Mouse (Mus musculus) midbrain, embryonic 11.5 days (tissue): ENCODE data around the gene Angptl2. TPM values are rescaled to one million over a fixed set of nuclear protein-coding genes. Genes with fewer than 3 reads are reported as not detected.

Experiments used
- ATAC-seq: fragments of 200-750 bp; cut with Nextera tagmentation; 2 replicates; pipeline ENCODE4 v1.8.0; 2017; ENCODE audit warnings: moderate TSS enrichment, moderate library complexity; ENCODE audit not compliant: low FRiP score
- DNase-seq: peaks from one replicate; pipeline ENCODE4 v3.0.0; 2015; ENCODE audit warnings: low spot score; ENCODE audit errors: missing footprints
- H3K27ac ChIP-seq: fragments of 300-500 bp; sonication (generic); 2 replicates; pipeline ENCODE4 v1.5.1; 2014; ENCODE audit warnings: low read depth, low read length
- H3K27me3 ChIP-seq: fragments of 300-500 bp; sonication (generic); 2 replicates; pipeline ENCODE4 v1.6.1; 2014; ENCODE audit warnings: mild to moderate bottlenecking, low read length, moderate library complexity, mixed read lengths; ENCODE audit not compliant: control insufficient read depth, insufficient read depth
- H3K36me3 ChIP-seq: fragments of 300-500 bp; sonication (generic); 2 replicates; pipeline ENCODE4 v1.6.1; 2014; ENCODE audit warnings: mild to moderate bottlenecking, low read length, moderate library complexity, mixed read lengths; ENCODE audit not compliant: control insufficient read depth, insufficient read depth
- H3K4me1 ChIP-seq: fragments of 300-500 bp; sonication (generic); 2 replicates; pipeline ENCODE4 v1.6.1; 2014; ENCODE audit warnings: low read length; ENCODE audit not compliant: control insufficient read depth, insufficient read depth
- H3K4me2 ChIP-seq: fragments of 300-500 bp; sonication (generic); 2 replicates; pipeline ENCODE4 v1.6.1; 2014; ENCODE audit warnings: mild to moderate bottlenecking, moderate library complexity
- H3K4me3 ChIP-seq: fragments of 300-500 bp; sonication (generic); 2 replicates; pipeline ENCODE4 v1.5.1; 2014; ENCODE audit warnings: low read depth, low read length
- H3K9ac ChIP-seq: fragments of 300-500 bp; sonication (generic); 2 replicates; pipeline ENCODE4 v1.6.1; 2014; ENCODE audit warnings: low read length
- H3K9me3 ChIP-seq: fragments of 300-500 bp; sonication (generic); 2 replicates; pipeline ENCODE4 v1.6.1; 2016; ENCODE audit warnings: low read length; ENCODE audit not compliant: control insufficient read depth
- WGBS: fragments of 180-500 bp; shearing (Covaris S2); extraction: QIAGEN DNeasy Blood & Tissue Kit; methylation state at CpG from one replicate; pipeline ENCODE4 v1.1.7; 2014; 5-methylcytosine and 5-hydroxymethylcytosine counted together
- polyA plus RNA-seq: library from polyadenylated mRNA; unstranded; fragments of >200 nt; fragmentation: Nextera tagmentation; extraction: Ambion mirVana; gene quantifications from 2 replicates; pipeline ENCODE4 v1.2.1, GENCODE M21; 2014

Gene Angptl2
- polyA plus RNA-seq, 1 experiment from 2014 or later: 18.8 TPM

- Histone ChIP-seq H3K9ac (no peak overlapping the region), H3K4me2 (no peak overlapping the region), H3K9me3 (no peaks in the 10 kb centered on the region), H3K27me3 (no peaks in the 10 kb centered on the region), H3K4me1 (no peaks in the 10 kb centered on the region), H3K36me3 (no peaks in the 10 kb centered on the region), H3K27ac (no peak overlapping the region), H3K4me3 (no peak overlapping the region)
- ATAC-seq: no peak
- WGBS: 86% methylated on average over 2 of the region's 2 CpGs
- DNase-seq: no peak
Observed at GRCm38 (mm10) chr2:33269132-33269493, 53.2 kb downstream of the Angptl2 start.

DNA sequence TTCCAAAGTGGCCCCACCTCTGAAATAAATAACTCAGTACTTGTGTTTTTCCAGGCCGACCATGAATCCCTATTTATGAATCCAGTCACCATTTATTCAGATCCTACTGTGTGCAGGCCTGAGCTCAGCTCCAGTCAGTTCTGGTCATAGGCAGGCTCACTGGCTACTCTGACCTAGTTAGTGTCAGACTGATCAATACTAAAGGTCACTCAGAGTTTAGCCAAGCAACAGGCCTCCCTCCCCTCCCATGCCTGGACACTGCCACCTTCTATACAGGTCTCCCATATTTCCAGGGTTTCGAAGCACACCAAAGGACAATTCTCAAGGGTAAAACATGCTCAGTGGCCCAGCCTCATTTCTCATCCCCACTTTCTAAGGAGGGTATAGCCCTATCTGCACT is 54.7 kb downstream of the Angptl2 start:
- WGBS: 98% methylated on average over 2 of the region's 2 CpGs

DNA sequence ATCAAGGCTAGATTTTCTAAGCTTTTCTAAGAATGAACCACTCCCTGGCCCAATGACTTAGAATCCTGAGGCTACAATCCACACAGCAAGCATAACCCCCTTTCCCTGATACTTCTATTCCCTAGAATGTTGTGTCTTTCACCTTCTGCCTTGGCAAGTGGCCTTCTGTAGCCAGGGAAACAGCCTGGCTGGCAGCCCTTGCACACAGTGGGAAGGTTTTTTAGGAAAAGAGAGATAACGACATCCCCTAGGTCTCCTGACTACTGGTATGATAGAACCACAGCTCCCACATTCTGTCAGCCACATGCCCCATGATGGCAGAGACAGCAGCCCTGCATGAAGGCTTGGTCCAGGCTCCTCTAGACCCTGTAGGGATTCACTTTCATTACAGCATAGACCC is 55.6 kb downstream of the Angptl2 start:
- no peak overlapping the region for H3K4me3 ChIP-seq
- WGBS: 73% methylated on average over 1 of the region's 1 CpGs
- DNase-seq: no peak
- no peak overlapping the region for H3K9ac ChIP-seq
- no peaks in the 10 kb centered on the region for H3K36me3 ChIP-seq
- ATAC-seq: no peak
- no peak overlapping the region for H3K4me2 ChIP-seq
- H3K27ac ChIP-seq: no peak overlapping the region
- no peaks in the 10 kb centered on the region for H3K4me1 ChIP-seq
- H3K9me3 ChIP-seq: no peaks in the 10 kb centered on the region
- H3K27me3 ChIP-seq: no peaks in the 10 kb centered on the region

More for the DNA sequence above, 54.7 kb downstream of the Angptl2 start:
- H3K4me3 ChIP-seq: no peak overlapping the region
- no peaks in the 10 kb centered on the region for H3K36me3 ChIP-seq
- no peak overlapping the region for H3K4me2 ChIP-seq
- H3K27me3 ChIP-seq: no peaks in the 10 kb centered on the region
- no peaks in the 10 kb centered on the region for H3K9me3 ChIP-seq
- DNase-seq: no peak
- ATAC-seq: no peak
- H3K27ac ChIP-seq: no peak overlapping the region
- no peaks in the 10 kb centered on the region for H3K4me1 ChIP-seq
- H3K9ac ChIP-seq: no peak overlapping the region

DNA sequence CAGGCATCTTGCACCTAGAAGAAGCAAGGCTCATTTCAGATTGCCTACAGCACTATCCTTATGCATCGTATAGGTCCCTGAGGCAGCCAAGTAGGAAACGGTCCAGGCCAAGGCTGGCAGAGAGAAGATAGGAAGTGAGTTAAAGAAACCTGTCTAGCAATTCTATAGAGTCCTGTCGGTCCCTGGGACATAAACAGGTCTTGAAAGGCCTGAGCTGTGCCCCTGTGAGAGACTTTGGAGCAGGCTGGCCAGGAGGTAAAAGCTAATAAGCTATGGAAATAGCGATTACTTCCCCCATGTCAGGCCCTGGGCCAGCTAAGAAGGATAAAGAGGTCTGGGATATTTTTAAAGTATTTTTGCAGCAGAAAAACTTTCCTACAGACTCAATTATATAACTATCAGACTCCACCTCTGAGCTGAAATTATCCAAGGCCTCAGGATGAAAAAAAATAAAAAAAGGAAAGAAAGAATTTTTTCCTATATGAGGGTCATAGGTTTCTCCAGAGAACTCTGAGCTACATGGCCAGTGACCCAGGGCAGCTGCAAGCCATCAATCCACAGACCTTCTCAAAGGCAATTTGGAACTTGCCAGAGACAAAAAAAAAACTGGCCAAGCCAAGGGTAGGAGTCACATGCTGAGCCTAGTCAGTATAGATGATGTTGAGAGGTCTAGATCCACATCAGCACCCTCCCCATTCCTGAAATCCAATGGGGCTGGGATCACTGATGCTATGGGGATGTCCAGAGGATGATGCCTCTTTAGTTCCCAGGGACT is 57.0 kb downstream of the Angptl2 start:
- no peak for DNase-seq
- H3K4me3 ChIP-seq: no peak overlapping the region
- H3K4me2 ChIP-seq: no peak overlapping the region
- no peaks in the 10 kb centered on the region for H3K27me3 ChIP-seq
- H3K36me3 ChIP-seq: no peaks in the 10 kb centered on the region
- no peak overlapping the region for H3K27ac ChIP-seq
- H3K4me1 ChIP-seq: no peaks in the 10 kb centered on the region
- no peaks in the 10 kb centered on the region for H3K9me3 ChIP-seq
- 85% methylated on average over 4 of the region's 4 CpGs for WGBS
- no peak for ATAC-seq
- H3K9ac ChIP-seq: no peak overlapping the region

- ATAC-seq: no peak
- no peak overlapping the region for H3K27ac ChIP-seq
- no peak overlapping the region for H3K4me3 ChIP-seq
- WGBS: 91% methylated on average over 12 of the region's 12 CpGs
- no peaks in the 10 kb centered on the region for H3K27me3 ChIP-seq
- no peaks in the 10 kb centered on the region for H3K36me3 ChIP-seq
- no peaks in the 10 kb centered on the region for H3K9me3 ChIP-seq
- H3K4me2 ChIP-seq: no peak overlapping the region
- H3K4me1 ChIP-seq: no peaks in the 10 kb centered on the region
- DNase-seq: no peak
- H3K9ac ChIP-seq: no peak overlapping the region
Observed at GRCm38 (mm10) chr2:33274719-33275490, 59.0 kb downstream of the Angptl2 start.

GRCm38 (mm10) chr2:33279758-33280157 is 63.9 kb downstream of the Angptl2 start:
- no peaks in the 10 kb centered on the region for H3K4me1 ChIP-seq
- 86% methylated on average over 10 of the region's 10 CpGs for WGBS
- H3K9me3 ChIP-seq: no peaks in the 10 kb centered on the region
- H3K9ac ChIP-seq: no peak overlapping the region
- no peak overlapping the region for H3K4me3 ChIP-seq
- no peak overlapping the region for H3K27ac ChIP-seq
- ATAC-seq (no peak), DNase-seq (no peak)
- no peaks in the 10 kb centered on the region for H3K36me3 ChIP-seq
- H3K4me2 ChIP-seq: no peak overlapping the region
- no peaks in the 10 kb centered on the region for H3K27me3 ChIP-seq

DNA sequence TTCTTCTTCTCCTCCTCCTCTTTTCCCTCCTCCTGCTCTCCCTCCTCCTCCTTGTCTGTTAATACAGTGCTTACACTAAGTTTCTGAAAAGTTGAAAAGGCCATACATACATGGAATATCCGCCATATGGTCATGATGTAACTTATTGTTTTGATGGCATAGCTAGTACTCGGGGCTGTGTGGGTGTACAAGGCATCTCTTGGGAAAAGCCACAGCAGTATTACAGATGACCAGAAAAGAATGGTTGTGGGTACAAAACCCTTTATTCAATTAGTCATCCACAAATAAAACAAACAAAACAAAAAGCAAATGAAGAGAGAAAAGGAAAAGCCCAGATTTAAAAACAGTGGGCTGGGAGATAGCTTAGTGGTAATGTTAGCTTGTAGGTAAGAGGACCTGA is 64.7 kb downstream of the Angptl2 start:
- Histone ChIP-seq H3K4me2 (no peak overlapping the region), H3K9me3 (no peaks in the 10 kb centered on the region), H3K27me3 (no peaks in the 10 kb centered on the region), H3K36me3 (no peaks in the 10 kb centered on the region), H3K4me1 (no peaks in the 10 kb centered on the region), H3K9ac (no peak overlapping the region), H3K27ac (no peak overlapping the region), H3K4me3 (no peak overlapping the region)
- DNase-seq (peak; percentile 69), ATAC-seq (no peak)
- WGBS: 84% methylated on average over 2 of the region's 2 CpGs

GRCm38 (mm10) chr2:33281807-33282206 is 65.9 kb downstream of the Angptl2 start:
- no peaks in the 10 kb centered on the region for H3K27me3 ChIP-seq
- no peaks in the 10 kb centered on the region for H3K36me3 ChIP-seq
- no peak for ATAC-seq
- no peak overlapping the region for H3K4me2 ChIP-seq
- 92% methylated on average over 5 of the region's 5 CpGs for WGBS
- H3K9me3 ChIP-seq: no peaks in the 10 kb centered on the region
- no peak overlapping the region for H3K27ac ChIP-seq
- H3K4me3 ChIP-seq: no peak overlapping the region
- H3K4me1 ChIP-seq: no peaks in the 10 kb centered on the region
- no peak overlapping the region for H3K9ac ChIP-seq
- DNase-seq: no peak

DNA sequence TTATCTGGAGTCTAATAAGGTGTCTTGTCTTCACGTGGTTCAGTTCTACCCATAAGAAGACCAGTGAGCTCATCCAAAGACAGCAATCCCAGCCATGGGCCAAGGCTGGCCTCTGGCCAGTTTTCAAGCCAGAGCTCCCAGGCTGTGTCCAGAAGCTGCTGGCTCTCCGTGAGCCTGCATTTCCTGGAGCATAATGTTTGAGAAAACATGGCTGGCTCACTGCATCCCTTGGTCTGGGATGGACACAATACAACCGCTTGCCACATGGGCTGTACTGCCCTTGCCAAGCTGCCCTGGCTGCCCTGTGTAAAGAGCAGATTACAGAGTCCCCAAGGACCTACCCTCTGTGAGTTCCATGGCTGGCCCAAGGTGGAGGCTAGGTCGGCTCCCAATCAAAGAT is 67.0 kb downstream of the Angptl2 start:
- H3K27ac ChIP-seq: no peak overlapping the region
- WGBS: 76% methylated on average over 4 of the region's 4 CpGs
- H3K36me3 ChIP-seq: no peaks in the 10 kb centered on the region
- no peaks in the 10 kb centered on the region for H3K9me3 ChIP-seq
- DNase-seq (no peak), ATAC-seq (no peak)
- no peak overlapping the region for H3K4me2 ChIP-seq
- no peaks in the 10 kb centered on the region for H3K4me1 ChIP-seq
- H3K27me3 ChIP-seq: no peaks in the 10 kb centered on the region
- H3K9ac ChIP-seq: no peak overlapping the region
- H3K4me3 ChIP-seq: no peak overlapping the region
